Mouse (Mus musculus): ENCODE results near the gene Fbxw8.

DNA sequence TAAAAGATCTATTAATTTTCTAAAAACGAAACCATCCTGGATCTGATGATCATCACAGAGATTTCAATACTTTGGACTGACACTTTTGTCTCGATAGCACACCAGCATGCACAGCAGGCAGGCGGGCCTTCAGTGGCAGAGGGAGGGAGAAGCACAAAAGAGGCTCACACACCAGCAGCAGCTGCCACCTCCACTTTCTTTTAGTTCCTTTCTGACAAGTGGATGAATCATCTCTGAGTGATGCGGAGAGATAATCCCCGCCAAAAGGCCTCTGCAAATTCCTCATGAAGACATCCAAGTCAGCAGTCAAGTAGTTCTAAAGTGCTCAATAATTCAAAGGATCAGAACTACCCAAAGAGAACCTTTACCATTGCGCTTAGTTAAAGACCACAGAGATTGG, 75.9 kb downstream of the Fbxw8 start:
- TF ChIP-seq CTCF (IDR thresholded peaks at IDR 0.05; ENCODE audit: borderline replicate concordance, control insufficient read depth, extremely low read depth, insufficient read depth, low read length, poor library complexity) (no peak), POLR2A (IDR thresholded peaks at IDR 0.05; ENCODE audit: control insufficient read depth, extremely low read depth, insufficient read depth, low read length, poor library complexity) (no peak)
